Mouse (Mus musculus): ENCODE measurements around the gene Ccl11. TPM values are rescaled to one million over a fixed set of nuclear protein-coding genes. Genes with fewer than 3 reads are reported as not detected.

Gene Ccl11
- polyA plus RNA-seq, 1 experiment from 2014 or later = not detected

- no peak overlapping the region for H3K9ac ChIP-seq (replicated peaks; ENCODE audit: low read length)
- no peak overlapping the region for H3K4me2 ChIP-seq (ENCODE audit: low read length)
- WGBS = 75% methylated on average over 3 of the region's 3 CpGs
- DNase-seq (no peak), ATAC-seq (ENCODE audit: low FRiP score, low TSS enrichment) (no peak)
- no peaks in the 10 kb centered on the region for H3K4me1 ChIP-seq (ENCODE audit: control insufficient read depth, insufficient read depth, low read length)
- H3K36me3 ChIP-seq (ENCODE audit: control insufficient read depth, insufficient read depth, low read length) = no peaks in the 10 kb centered on the region
- no peak overlapping the region for H3K27ac ChIP-seq (replicated peaks; ENCODE audit: low read depth, low read length)
- no peaks in the 10 kb centered on the region for H3K9me3 ChIP-seq (ENCODE audit: control insufficient read depth, low read length)
- no peak overlapping the region for H3K4me3 ChIP-seq (replicated peaks; ENCODE audit: low read depth, low read length)
- no peaks in the 10 kb centered on the region for H3K27me3 ChIP-seq (ENCODE audit: control insufficient read depth, insufficient read depth, low read length)
These were observed 18.4 kb upstream of the Ccl11 start for GRCm38 (mm10) chr11:82039132-82039660.

GRCm38 (mm10) chr11:82041671-82042080 is 15.9 kb upstream of the Ccl11 start:
- Histone ChIP-seq H3K9me3 (ENCODE audit: control insufficient read depth, low read length) (no peaks in the 10 kb centered on the region), H3K36me3 (ENCODE audit: control insufficient read depth, insufficient read depth, low read length) (no peaks in the 10 kb centered on the region), H3K27ac (replicated peaks; ENCODE audit: low read depth, low read length) (no peak overlapping the region), H3K4me1 (ENCODE audit: control insufficient read depth, insufficient read depth, low read length) (no peaks in the 10 kb centered on the region), H3K27me3 (ENCODE audit: control insufficient read depth, insufficient read depth, low read length) (no peaks in the 10 kb centered on the region), H3K4me3 (replicated peaks; ENCODE audit: low read depth, low read length) (no peak overlapping the region), H3K9ac (replicated peaks; ENCODE audit: low read length) (no peak overlapping the region), H3K4me2 (ENCODE audit: low read length) (no peak overlapping the region)
- 93% methylated on average over 4 of the region's 4 CpGs for WGBS
- DNase-seq (no peak), ATAC-seq (ENCODE audit: low FRiP score, low TSS enrichment) (no peak)

DNA sequence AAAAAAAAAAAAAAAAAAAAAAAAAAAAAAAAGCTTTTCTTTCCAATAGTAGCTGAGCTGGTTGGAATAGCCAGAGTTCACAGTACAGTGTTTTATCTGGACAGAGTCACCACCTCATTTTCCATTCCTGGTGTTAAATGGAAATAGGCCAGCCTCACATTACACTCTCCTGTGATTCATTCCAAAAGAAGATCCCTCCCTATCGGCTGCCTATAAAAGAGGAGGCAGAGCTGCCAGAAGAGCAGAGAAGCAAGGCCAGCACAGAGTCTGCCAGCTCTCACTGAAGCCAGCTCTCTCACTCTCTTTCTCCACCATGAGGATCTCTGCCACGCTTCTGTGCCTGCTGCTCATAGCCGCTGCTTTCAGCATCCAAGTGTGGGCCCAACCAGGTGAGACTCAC is 12.2 kb upstream of the Ccl11 start, which contains the start of gene Ccl7:
TSS of gene Ccl7 (plus strand) at position 242 of the 400 bp plus-strand sequence.
- Histone ChIP-seq H3K27ac (replicated peaks; ENCODE audit: low read depth, low read length) (no peak within 1 kb of the TSS), H3K36me3 (ENCODE audit: control insufficient read depth, insufficient read depth, low read length) (no peaks in the 10 kb centered on the region), H3K4me2 (ENCODE audit: low read length) (no peak within 1 kb of the TSS), H3K27me3 (ENCODE audit: control insufficient read depth, insufficient read depth, low read length) (no peaks in the 10 kb centered on the region), H3K4me1 (ENCODE audit: control insufficient read depth, insufficient read depth, low read length) (no peaks in the 10 kb centered on the region), H3K9me3 (ENCODE audit: control insufficient read depth, low read length) (no peaks in the 10 kb centered on the region), H3K9ac (replicated peaks; ENCODE audit: low read length) (no peak within 1 kb of the TSS), H3K4me3 (replicated peaks; ENCODE audit: low read depth, low read length) (no peak within 1 kb of the TSS)
- ATAC-seq (ENCODE audit: low FRiP score, low TSS enrichment) = no peak
- DNase-seq = no peak
- 84% methylated on average over 3 of the region's 3 CpGs for WGBS

DNA sequence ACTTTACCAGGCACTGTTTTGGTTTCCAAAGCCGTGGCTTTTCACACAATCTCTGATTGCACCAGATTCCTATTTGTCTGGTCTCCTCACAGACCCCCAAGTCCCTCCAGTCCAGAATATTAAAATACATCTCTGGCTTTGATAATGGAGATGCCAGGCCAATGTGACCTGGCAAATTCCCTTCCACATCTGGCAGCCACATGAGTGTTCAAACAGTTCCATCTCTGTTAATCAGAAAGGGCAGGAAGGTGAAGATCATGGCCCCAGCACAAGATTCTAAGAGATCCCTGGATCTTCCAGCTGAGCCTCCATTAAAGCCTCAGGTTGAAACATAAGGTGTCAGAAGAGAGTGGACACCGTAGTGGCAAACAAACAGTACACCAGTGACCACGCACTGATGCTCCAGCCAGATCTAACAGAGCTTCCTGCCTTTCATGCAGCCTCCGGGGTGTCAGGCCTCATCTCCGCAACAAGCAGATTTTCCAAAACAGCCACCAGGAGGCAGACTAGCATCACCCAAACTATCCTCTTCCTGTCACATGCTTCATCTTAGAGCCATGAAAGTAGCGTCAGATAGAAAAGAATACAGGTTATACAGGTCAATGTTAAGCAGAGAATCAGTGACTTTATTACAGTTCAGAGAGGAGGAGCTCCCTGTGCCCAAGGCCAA is 9.7 kb upstream of the Ccl11 start:
- Histone ChIP-seq H3K4me2 (ENCODE audit: low read length) (no peak overlapping the region), H3K27me3 (ENCODE audit: control insufficient read depth, insufficient read depth, low read length) (no peaks in the 10 kb centered on the region), H3K27ac (replicated peaks; ENCODE audit: low read depth, low read length) (no peak overlapping the region), H3K9ac (replicated peaks; ENCODE audit: low read length) (no peak overlapping the region), H3K9me3 (ENCODE audit: control insufficient read depth, low read length) (no peaks in the 10 kb centered on the region), H3K36me3 (ENCODE audit: control insufficient read depth, insufficient read depth, low read length) (no peaks in the 10 kb centered on the region), H3K4me1 (ENCODE audit: control insufficient read depth, insufficient read depth, low read length) (no peaks in the 10 kb centered on the region), H3K4me3 (replicated peaks; ENCODE audit: low read depth, low read length) (no peak overlapping the region)
- 57% methylated on average over 6 of the region's 6 CpGs for WGBS
- DNase-seq (peak; percentile 47), ATAC-seq (ENCODE audit: low FRiP score, low TSS enrichment) (no peak)

GRCm38 (mm10) chr11:82053849-82054248 is 3.8 kb upstream of the Ccl11 start:
- Histone ChIP-seq H3K9me3 (ENCODE audit: control insufficient read depth, low read length) (no peaks in the 10 kb centered on the region), H3K4me1 (ENCODE audit: control insufficient read depth, insufficient read depth, low read length) (no peaks in the 10 kb centered on the region), H3K27me3 (ENCODE audit: control insufficient read depth, insufficient read depth, low read length) (no peaks in the 10 kb centered on the region), H3K27ac (replicated peaks; ENCODE audit: low read depth, low read length) (no peak overlapping the region), H3K4me2 (ENCODE audit: low read length) (no peak overlapping the region), H3K9ac (replicated peaks; ENCODE audit: low read length) (no peak overlapping the region), H3K4me3 (replicated peaks; ENCODE audit: low read depth, low read length) (no peak overlapping the region), H3K36me3 (ENCODE audit: control insufficient read depth, insufficient read depth, low read length) (no peaks in the 10 kb centered on the region)
- 92% methylated on average over 7 of the region's 7 CpGs for WGBS
- DNase-seq (no peak), ATAC-seq (ENCODE audit: low FRiP score, low TSS enrichment) (no peak)

- no peaks in the 10 kb centered on the region for H3K4me1 ChIP-seq (ENCODE audit: control insufficient read depth, insufficient read depth, low read length)
- H3K27ac ChIP-seq (replicated peaks; ENCODE audit: low read depth, low read length) = no peak overlapping the region
- no peak for DNase-seq
- ATAC-seq (ENCODE audit: low FRiP score, low TSS enrichment) = no peak
- no peaks in the 10 kb centered on the region for H3K9me3 ChIP-seq (ENCODE audit: control insufficient read depth, low read length)
- no peak overlapping the region for H3K4me3 ChIP-seq (replicated peaks; ENCODE audit: low read depth, low read length)
- no peak overlapping the region for H3K9ac ChIP-seq (replicated peaks; ENCODE audit: low read length)
- H3K4me2 ChIP-seq (ENCODE audit: low read length) = no peak overlapping the region
- H3K27me3 ChIP-seq (ENCODE audit: control insufficient read depth, insufficient read depth, low read length) = no peaks in the 10 kb centered on the region
- 81% methylated on average over 3 of the region's 3 CpGs for WGBS
- no peaks in the 10 kb centered on the region for H3K36me3 ChIP-seq (ENCODE audit: control insufficient read depth, insufficient read depth, low read length)
These were observed 4.6 kb downstream of the Ccl11 start for GRCm38 (mm10) chr11:82062226-82062625.

GRCm38 (mm10) chr11:82063454-82063853 is 5.8 kb downstream of the Ccl11 start:
- Histone ChIP-seq H3K4me2 (ENCODE audit: low read length) (no peak overlapping the region), H3K9me3 (ENCODE audit: control insufficient read depth, low read length) (no peaks in the 10 kb centered on the region), H3K36me3 (ENCODE audit: control insufficient read depth, insufficient read depth, low read length) (no peaks in the 10 kb centered on the region), H3K27me3 (ENCODE audit: control insufficient read depth, insufficient read depth, low read length) (no peaks in the 10 kb centered on the region), H3K9ac (replicated peaks; ENCODE audit: low read length) (no peak overlapping the region), H3K27ac (replicated peaks; ENCODE audit: low read depth, low read length) (no peak overlapping the region), H3K4me3 (replicated peaks; ENCODE audit: low read depth, low read length) (no peak overlapping the region), H3K4me1 (ENCODE audit: control insufficient read depth, insufficient read depth, low read length) (no peaks in the 10 kb centered on the region)
- WGBS = 83% methylated on average over 2 of the region's 2 CpGs
- ATAC-seq (ENCODE audit: low FRiP score, low TSS enrichment) = no peak
- DNase-seq = no peak

DNA sequence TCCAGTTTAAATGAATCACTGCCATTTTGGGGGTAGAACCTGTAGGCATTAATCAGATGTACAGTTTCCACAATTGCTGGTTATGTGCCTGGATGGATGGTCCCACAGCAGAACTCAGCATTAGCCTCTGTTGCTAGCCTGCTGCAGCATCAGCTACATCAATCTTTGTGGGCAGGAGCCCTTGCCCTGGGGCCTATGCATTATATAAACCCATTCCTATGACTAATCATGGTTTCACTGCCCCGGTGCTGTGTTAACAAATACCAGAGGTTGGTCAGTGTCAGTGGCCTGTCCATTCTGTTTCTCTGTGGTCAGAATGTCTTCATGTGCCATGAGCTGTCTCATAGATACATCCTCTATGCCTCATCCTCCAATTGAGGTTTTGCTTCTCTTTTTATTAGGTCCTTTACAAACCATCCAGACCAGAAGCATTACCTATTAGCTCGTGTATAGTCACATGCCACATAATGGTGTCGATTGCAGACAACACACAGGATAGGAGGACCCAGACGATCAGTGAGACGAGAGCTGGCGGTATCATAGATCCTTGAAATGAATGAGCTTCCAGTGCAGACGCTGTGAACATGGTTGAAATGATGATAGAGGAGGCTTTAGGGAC is 9.4 kb downstream of the Ccl11 start:
- Histone ChIP-seq H3K9me3 (ENCODE audit: control insufficient read depth, low read length) (no peaks in the 10 kb centered on the region), H3K27ac (replicated peaks; ENCODE audit: low read depth, low read length) (no peak overlapping the region), H3K9ac (replicated peaks; ENCODE audit: low read length) (no peak overlapping the region), H3K27me3 (ENCODE audit: control insufficient read depth, insufficient read depth, low read length) (no peaks in the 10 kb centered on the region), H3K4me2 (ENCODE audit: low read length) (no peak overlapping the region), H3K4me3 (replicated peaks; ENCODE audit: low read depth, low read length) (no peak overlapping the region), H3K36me3 (ENCODE audit: control insufficient read depth, insufficient read depth, low read length) (no peaks in the 10 kb centered on the region), H3K4me1 (ENCODE audit: control insufficient read depth, insufficient read depth, low read length) (no peaks in the 10 kb centered on the region)
- WGBS = 85% methylated on average over 7 of the region's 7 CpGs
- DNase-seq (no peak), ATAC-seq (ENCODE audit: low FRiP score, low TSS enrichment) (no peak)

GRCm38 (mm10) chr11:82071076-82071475 is 13.5 kb downstream of the Ccl11 start:
- Histone ChIP-seq H3K36me3 (ENCODE audit: control insufficient read depth, insufficient read depth, low read length) (no peaks in the 10 kb centered on the region), H3K9me3 (ENCODE audit: control insufficient read depth, low read length) (no peaks in the 10 kb centered on the region), H3K27ac (replicated peaks; ENCODE audit: low read depth, low read length) (no peak overlapping the region), H3K4me2 (ENCODE audit: low read length) (no peak overlapping the region), H3K9ac (replicated peaks; ENCODE audit: low read length) (no peak overlapping the region), H3K4me1 (ENCODE audit: control insufficient read depth, insufficient read depth, low read length) (no peaks in the 10 kb centered on the region), H3K27me3 (ENCODE audit: control insufficient read depth, insufficient read depth, low read length) (no peaks in the 10 kb centered on the region), H3K4me3 (replicated peaks; ENCODE audit: low read depth, low read length) (no peak overlapping the region)
- WGBS = 82% methylated on average over 3 of the region's 3 CpGs
- DNase-seq = no peak
- no peak for ATAC-seq (ENCODE audit: low FRiP score, low TSS enrichment)
